Mouse (Mus musculus) forelimb bud, embryonic 11.5 days (tissue): ENCODE data around the gene Myo16.

Experiments used
- DNase-seq: peaks from one replicate; pipeline ENCODE4 v3.0.0-alpha.2; 2012; ENCODE audit warnings: low read depth, low spot score

The Myo16 gene

GRCm38 (mm10) chr8:10671862-10672548 lies 518.3 kb downstream of the Myo16 start:
- DNase-seq, result no peak

DNA sequence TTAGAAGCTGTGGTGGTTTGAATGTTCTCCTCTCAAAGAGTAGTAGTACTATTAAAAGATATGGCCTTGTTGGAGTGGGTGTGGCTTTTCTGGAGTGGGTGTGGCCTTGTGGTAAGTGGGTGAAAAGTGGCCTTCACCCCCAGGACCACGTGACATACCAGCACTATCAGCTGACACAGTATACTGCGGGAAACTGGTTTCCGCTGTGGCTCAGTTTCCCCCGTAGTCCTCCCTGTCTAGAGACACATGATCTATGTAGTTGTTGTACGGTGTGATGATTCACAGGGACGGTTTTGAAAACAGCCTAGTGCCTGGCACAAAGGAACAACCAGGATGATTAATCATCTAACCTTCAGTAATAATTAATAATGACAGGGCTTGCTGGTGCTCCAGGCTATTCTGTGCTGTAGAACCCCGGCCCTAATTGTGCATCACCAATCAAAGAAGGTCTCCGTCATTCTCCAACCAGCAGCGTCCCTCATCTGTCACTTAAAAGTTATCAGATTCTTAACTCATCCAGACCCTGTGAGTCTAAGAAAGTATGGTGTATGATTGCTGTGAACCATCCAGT lies 524.2 kb downstream of the Myo16 start:
- no peak for DNase-seq

DNA sequence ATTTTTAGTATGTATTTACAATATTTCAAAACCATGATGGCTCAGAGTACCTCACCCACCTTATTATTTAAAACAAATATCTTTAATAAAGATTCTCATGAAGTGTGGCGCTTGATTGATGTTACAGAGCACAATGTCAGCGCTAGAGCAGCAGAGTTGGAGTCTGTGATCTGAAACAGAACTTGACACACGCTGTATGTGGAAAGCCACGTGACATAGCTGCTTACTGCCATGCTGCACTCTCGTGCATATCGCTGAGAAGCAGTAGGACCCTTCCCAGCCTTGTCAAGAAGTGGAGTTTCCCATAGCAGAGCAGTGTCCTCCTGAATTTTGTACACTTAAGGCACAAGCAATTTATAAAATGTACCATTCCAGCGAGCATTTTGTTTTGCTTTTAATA lies 528.2 kb downstream of the Myo16 start:
- DNase-seq, result no peak

GRCm38 (mm10) chr8:10683088-10683487 lies 529.4 kb downstream of the Myo16 start:
- DNase-seq, result no peak
